Mouse (Mus musculus): ENCODE measurements at regions not wholly inside any gene's neighbourhood (a gene's known extent, or its start where the extent isn't known, plus 50 kb on each side); places are given as distances from the start of the nearest gene placed in this dataset.

DNA sequence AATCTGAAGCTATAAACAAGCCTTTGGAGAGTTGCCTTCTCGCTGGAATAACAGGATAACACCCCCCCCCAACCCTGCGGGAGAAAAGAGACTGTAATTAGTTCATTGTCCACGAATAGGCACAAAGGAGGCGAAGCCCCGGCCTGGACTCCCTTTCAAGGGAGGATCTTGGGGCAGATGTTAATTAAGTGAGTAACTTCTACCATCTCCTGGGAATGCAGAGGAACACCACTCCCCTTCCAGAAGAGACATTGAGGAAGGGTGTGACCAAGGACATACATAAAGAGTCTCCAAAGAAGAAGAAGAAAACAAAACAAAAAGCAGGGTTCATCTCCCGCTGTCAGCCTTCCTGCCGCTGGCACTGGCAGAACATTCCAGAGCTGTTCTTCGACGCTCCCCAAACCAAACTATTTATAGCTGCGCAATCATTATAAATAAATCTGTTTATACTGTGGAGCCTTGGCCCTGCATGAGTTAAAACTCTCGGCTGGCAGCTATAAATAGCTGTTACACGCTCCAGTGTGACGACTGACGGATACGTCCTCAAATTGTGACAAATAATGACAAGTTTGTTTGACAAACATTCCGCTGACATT is 444.1 kb downstream of the Cd83 start:
- TF ChIP-seq GATA1 (IDR thresholded peaks at IDR 0.05; ENCODE audit: low read length): no peak

DNA sequence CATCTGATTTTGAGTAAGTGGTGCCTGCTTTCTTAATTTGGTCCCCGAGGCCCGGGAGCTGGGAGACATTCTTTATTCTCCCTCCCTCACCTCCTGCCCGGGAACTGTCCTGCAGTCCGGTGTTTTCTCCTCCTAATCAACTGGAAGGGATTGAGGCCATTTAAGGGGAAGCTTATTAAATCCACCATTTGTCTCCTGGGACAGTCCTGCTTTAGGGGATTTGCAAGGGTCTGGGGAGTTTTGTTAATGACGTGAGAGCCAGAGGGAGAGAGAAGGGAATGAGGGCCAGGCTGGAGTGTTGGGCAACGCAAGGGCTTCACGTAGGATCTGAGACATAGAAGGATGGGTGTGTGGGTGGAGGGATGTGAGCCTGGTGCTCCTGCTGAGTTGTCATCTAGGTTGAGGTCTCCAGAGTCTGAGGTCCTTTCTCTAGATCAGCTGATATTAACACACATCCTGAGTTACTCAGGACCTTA is 444.6 kb downstream of the Cd83 start:
- no peak for TF ChIP-seq GATA1 (IDR thresholded peaks at IDR 0.05; ENCODE audit: low read length)

GRCm38 (mm10) chr13:44231403-44231802 is 446.8 kb downstream of the Cd83 start:
- no peak for TF ChIP-seq GATA1 (IDR thresholded peaks at IDR 0.05; ENCODE audit: low read length)

- no peak for TF ChIP-seq GATA1 (IDR thresholded peaks at IDR 0.05; ENCODE audit: low read length)
Measured at GRCm38 (mm10) chr13:44231868-44232715, 447.5 kb downstream of the Cd83 start.

DNA sequence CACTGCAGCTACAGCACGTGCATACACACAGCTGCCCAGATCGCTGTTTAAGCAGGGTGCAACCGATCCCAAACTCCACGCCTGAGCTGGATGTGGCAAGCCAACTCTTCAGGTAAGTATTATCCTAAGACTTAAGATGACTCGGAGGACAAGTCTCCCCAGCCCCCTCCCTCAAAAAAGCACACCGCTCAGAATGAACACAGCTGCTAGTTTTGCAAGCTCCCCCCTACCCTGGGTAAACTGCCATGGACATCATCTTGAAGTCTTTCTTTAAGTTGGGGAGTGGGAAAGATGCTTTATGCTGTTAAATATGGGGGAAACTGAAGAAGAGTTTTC is 448.1 kb downstream of the Cd83 start:
- TF ChIP-seq GATA1 (IDR thresholded peaks at IDR 0.05; ENCODE audit: low read length): no peak

GRCm38 (mm10) chr13:44234241-44234640 is 449.7 kb downstream of the Cd83 start:
- no peak for TF ChIP-seq GATA1 (IDR thresholded peaks at IDR 0.05; ENCODE audit: low read length)

- TF ChIP-seq GATA1 (IDR thresholded peaks at IDR 0.05; ENCODE audit: low read length): no peak
Measured at GRCm38 (mm10) chr13:44235236-44235635, 450.7 kb downstream of the Cd83 start.

DNA sequence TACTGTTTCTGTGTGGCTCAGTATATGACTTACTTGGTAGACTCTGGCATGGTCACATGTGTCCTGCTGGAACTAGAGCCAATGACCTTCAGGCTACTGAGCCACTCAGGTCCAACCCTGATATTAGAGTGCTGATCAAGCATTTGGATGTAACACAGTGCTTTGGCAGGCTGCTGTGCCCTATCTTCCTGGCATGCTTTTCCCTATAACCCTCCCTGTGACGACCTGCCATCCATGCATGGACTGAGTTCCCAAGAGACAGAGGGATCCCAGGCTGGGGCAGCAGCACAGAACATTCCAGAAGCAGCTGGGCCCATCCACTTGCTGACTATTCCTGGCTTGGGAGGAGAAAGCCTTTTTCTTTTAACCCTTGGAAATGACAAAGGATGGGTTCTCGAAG is 451.4 kb downstream of the Cd83 start:
- TF ChIP-seq GATA1 (IDR thresholded peaks at IDR 0.05; ENCODE audit: low read length): no peak

DNA sequence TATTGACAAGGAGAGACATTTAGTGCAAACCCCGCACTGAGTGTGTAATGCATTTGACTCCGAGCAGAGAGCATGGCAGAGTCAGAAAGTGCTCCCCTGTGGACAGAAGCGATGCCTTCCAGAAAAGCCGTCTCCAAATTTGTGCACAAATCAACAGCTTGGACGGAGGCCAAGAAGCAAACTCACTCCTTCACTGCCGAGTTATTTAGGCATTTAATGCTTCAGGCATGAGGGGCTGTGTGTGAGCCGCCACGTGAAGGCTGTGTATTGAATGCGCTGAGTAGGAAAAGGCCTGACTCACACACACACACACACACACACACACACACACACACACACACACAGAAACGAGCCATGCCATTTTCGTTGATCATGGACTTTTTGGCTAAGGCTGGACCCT is 453.7 kb downstream of the Cd83 start:
- TF ChIP-seq GATA1 (IDR thresholded peaks at IDR 0.05; ENCODE audit: low read length): no peak

DNA sequence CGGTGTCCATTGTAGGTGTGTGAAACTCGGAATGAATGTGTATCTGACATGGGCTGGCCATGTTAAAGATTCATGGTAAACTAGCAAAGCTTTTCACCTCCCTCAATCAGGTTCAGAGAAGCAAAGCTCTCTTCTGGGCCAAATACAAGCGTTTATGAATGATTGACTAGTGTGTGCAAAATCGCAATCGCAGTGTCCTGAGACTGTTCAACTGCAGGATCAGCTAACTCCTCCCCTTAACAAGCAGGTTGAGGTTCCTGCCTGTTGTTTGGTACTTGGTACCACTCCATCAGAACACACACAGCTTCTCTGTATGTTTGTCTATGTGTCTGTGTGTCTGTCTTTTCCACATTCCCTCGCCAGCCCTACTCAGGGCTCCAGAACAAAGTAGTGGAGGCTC is 458.6 kb downstream of the Cd83 start:
- TF ChIP-seq GATA1 (IDR thresholded peaks at IDR 0.05; ENCODE audit: low read length): no peak

DNA sequence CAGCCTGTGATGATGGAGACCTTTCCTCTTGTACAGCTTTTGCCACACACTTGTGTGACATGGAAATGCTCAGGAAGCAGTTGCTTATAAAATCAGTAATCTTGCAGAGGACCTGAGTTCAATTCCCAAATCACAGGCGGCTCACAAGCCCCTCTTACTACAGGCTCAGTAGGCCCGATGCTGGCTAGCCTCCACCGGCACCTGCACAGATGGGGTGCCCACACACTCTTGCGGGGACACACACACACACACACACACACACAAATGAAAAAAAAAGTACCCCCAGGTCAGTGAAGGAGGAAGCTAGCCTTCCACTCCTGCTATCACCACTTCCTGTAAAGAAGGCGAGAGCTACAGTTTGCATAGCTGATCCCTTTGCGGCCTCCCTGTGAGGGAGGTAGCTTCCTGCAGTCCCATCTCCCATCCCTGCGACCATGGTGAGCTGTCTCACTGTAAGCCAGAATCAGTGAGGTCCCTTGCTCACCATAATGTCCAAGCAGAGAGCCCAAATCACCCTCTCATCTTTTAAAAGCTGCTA is 462.2 kb downstream of the Cd83 start:
- no peak for TF ChIP-seq GATA1 (IDR thresholded peaks at IDR 0.05; ENCODE audit: low read length)

- TF ChIP-seq GATA1 (IDR thresholded peaks at IDR 0.05; ENCODE audit: low read length): no peak
Measured at GRCm38 (mm10) chr13:44247861-44248260, 463.3 kb downstream of the Cd83 start.

DNA sequence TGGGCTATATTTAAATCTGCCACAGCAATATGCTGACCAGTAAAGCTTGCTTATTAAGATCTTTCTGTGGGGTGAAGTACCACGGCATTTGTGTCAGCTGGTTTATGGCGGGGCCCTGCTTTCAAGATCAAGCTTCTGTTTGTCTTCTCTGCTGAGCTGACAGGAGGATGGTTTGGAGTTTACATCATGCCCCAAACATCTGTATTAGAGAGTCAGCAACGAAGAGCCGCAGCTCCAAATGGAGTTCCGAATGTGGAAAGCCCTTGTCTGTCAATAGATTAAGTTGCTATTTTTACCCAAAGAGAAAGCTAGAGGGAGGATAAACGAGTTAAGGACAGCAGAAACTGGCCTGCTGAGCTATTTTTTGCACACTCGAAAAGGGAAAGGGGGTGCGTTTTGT is 463.8 kb downstream of the Cd83 start:
- no peak for TF ChIP-seq GATA1 (IDR thresholded peaks at IDR 0.05; ENCODE audit: low read length)

- TF ChIP-seq GATA1 (IDR thresholded peaks at IDR 0.05; ENCODE audit: low read length): no peak
Measured at GRCm38 (mm10) chr13:44249119-44249518, 464.5 kb downstream of the Cd83 start.

GRCm38 (mm10) chr13:44250474-44251201 is 466.1 kb downstream of the Cd83 start:
- TF ChIP-seq GATA1 (IDR thresholded peaks at IDR 0.05; ENCODE audit: low read length): no peak

- TF ChIP-seq GATA1 (IDR thresholded peaks at IDR 0.05; ENCODE audit: low read length): no peak
Measured at GRCm38 (mm10) chr13:44251503-44251902, 466.9 kb downstream of the Cd83 start.
